Mouse (Mus musculus): Measurements from ENCODE around the gene Gm2022. TPM values are rescaled to one million over a fixed set of nuclear protein-coding genes. Genes with fewer than 3 reads are reported as not detected.

The Gm2022 gene
- not detected in 2 replicates for polyA plus RNA-seq (2015; fragmentation: Nextera tagmentation; extraction: Ambion mirVana)

DNA sequence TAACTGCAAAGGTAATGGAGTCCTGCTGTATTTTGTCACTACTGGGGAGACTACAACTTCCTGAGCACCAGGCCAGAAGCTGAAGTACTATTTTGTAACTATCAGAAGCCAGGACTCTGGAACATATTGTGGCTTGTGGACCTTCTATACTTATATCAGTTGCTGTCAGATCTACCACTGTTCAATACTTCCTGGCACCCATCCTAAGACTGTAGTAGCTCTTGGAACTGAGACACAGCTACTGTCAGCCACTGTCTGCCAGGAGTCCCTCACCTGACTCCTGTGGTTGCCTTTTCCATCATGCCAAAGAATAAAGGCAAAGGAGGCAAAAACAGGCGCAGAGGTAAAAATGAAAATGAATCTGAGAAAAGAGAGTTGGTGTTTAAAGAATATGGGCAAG lies at the start of gene Gm2022:
TSS of gene Gm2022 (plus strand) at position 301 of the 400 bp plus-strand sequence.

DNA sequence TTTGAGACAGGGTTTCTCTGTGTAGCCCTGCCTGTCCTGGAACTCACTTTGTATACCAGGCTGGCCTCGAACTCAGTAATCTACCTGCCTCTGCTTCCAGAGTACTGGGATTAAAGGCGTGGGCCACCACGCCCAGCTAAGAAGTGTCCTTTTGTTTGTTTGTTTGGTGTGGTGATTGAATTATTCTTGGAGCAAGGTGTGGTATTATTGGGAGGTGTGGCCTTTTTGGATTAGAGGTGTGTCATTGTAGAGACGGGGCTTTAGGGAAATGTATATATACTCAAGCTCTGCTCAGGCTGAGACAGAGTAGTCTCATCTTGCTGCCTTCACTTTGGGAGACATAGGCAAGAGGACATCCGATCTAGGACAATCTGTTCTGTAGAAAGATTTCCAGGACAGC lies 21.4 kb upstream of the Gm2022 start, which contains the start of gene Gm2016:
TSS of gene Gm2016 (plus strand) at position 301 of the 400 bp plus-strand sequence.

DNA sequence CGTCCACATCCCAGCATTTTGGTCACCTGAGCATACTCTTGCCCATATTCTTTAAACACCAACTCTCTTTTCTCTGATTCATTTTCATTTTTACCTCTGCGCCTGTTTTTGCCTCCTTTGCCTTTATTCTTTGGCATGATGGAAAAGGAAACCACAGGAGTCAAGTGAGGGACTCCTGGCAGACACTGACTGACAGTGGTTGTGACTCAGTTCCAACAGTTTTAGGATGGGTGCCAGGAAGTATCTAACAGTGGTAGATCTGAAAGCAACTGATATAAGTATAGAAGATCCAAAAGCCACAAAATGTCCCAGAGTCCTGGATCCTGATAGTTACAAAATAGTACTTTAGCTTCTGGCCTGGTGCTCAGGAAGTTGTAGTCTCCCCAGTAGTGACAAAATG lies 24.6 kb downstream of the Gm2022 start, which contains the start of gene Gm2035:
TSS of gene Gm2035 (minus strand) at position 137 of the 400 bp plus-strand sequence.

Other genes with a start within 250 kb of the Gm2022 start
- not detected in 2 replicates for gene Gm21319, start 119.6 kb upstream of the Gm2022 start, polyA plus RNA-seq (2015; fragmentation: Nextera tagmentation; extraction: Ambion mirVana)
- not detected in 2 replicates for gene Gm21936, start 99.9 kb upstream of the Gm2022 start, polyA plus RNA-seq (2015; fragmentation: Nextera tagmentation; extraction: Ambion mirVana)
- gene BB287469, start 78.8 kb upstream of the Gm2022 start, polyA plus RNA-seq (2015; fragmentation: Nextera tagmentation; extraction: Ambion mirVana): not detected in 2 replicates
- not detected in 2 replicates for gene Gm2001, start 53.0 kb upstream of the Gm2022 start, polyA plus RNA-seq (2015; fragmentation: Nextera tagmentation; extraction: Ambion mirVana)
- gene Gm2016, start 21.3 kb upstream of the Gm2022 start, polyA plus RNA-seq (2015; fragmentation: Nextera tagmentation; extraction: Ambion mirVana): not detected in 2 replicates
- gene Gm2035, start 24.5 kb downstream of the Gm2022 start, polyA plus RNA-seq (2015; fragmentation: Nextera tagmentation; extraction: Ambion mirVana): not detected in 2 replicates
- gene Gm2042, start 58.7 kb downstream of the Gm2022 start, polyA plus RNA-seq (2015; fragmentation: Nextera tagmentation; extraction: Ambion mirVana): not detected in 2 replicates
- not detected in 2 replicates for gene Gm2075, start 116.5 kb downstream of the Gm2022 start, polyA plus RNA-seq (2015; fragmentation: Nextera tagmentation; extraction: Ambion mirVana)
- gene Gm6803, start 123.4 kb downstream of the Gm2022 start, polyA plus RNA-seq (2015; fragmentation: Nextera tagmentation; extraction: Ambion mirVana): not detected in 2 replicates
- gene Gm2056, start 131.6 kb downstream of the Gm2022 start, polyA plus RNA-seq (2015; fragmentation: Nextera tagmentation; extraction: Ambion mirVana): not detected in 2 replicates
- not detected in 2 replicates for gene Gm16368, start 188.3 kb downstream of the Gm2022 start, polyA plus RNA-seq (2015; fragmentation: Nextera tagmentation; extraction: Ambion mirVana)